Mouse (Mus musculus) intestine, embryonic 14.5 days (tissue): ENCODE measurements around the gene Cmtm8. TPM values are rescaled to one million over a fixed set of nuclear protein-coding genes. Genes with fewer than 3 reads are reported as not detected.

Experiments
- ATAC-seq: fragments of 200-750 bp; cut with Nextera tagmentation; replicated peaks from 2 replicates; pipeline ENCODE4 v1.8.0; 2017; ENCODE audit warnings: low read depth, moderate number of reproducible peaks, moderate TSS enrichment, moderate library complexity; ENCODE audit not compliant: low FRiP score, low TSS enrichment
- DNase-seq: peaks from one replicate; pipeline ENCODE4 v3.0.0-alpha.2; 2018; ENCODE audit warnings: low spot score
- H3K27ac ChIP-seq: fragments of 300-500 bp; sonication (generic); 2 replicates; pipeline ENCODE4 v1.5.1; 2014; ENCODE audit warnings: low read depth, mild to moderate bottlenecking, control low read depth
- H3K27me3 ChIP-seq: fragments of 300-500 bp; sonication (generic); replicated peaks from 2 replicates; pipeline ENCODE4 v1.6.1; 2014; ENCODE audit warnings: low read length, control low read depth; ENCODE audit not compliant: control insufficient read depth, insufficient read depth
- H3K36me3 ChIP-seq: fragments of 300-500 bp; sonication (generic); 2 replicates; pipeline ENCODE4 v1.6.1; 2014; ENCODE audit warnings: low read length, control low read depth; ENCODE audit not compliant: control insufficient read depth, insufficient read depth
- H3K4me1 ChIP-seq: fragments of 300-500 bp; sonication (generic); replicated peaks from 2 replicates; pipeline ENCODE4 v1.6.1; 2014; ENCODE audit warnings: low read length, control low read depth, mixed read lengths; ENCODE audit not compliant: control insufficient read depth, insufficient read depth
- H3K4me2 ChIP-seq: fragments of 300-500 bp; sonication (generic); 2 replicates; pipeline ENCODE4 v1.6.1; 2014; ENCODE audit warnings: low read length
- H3K4me3 ChIP-seq: fragments of 300-500 bp; sonication (generic); 2 replicates; pipeline ENCODE4 v1.5.1; 2014; ENCODE audit warnings: low read depth, low read length, control low read depth, mixed read lengths
- H3K9ac ChIP-seq: fragments of 300-500 bp; sonication (generic); 2 replicates; pipeline ENCODE4 v1.6.1; 2014; ENCODE audit warnings: mild to moderate bottlenecking, low read length
- H3K9me3 ChIP-seq: fragments of 300-500 bp; sonication (generic); 2 replicates; pipeline ENCODE4 v1.6.1; 2016; ENCODE audit warnings: low read length, control low read depth; ENCODE audit not compliant: control insufficient read depth
- WGBS: fragments of 180-500 bp; shearing (Covaris S2); extraction: QIAGEN DNeasy Blood & Tissue Kit; methylation state at CpG from one replicate; pipeline ENCODE4 v1.1.7; 2014; 5-methylcytosine and 5-hydroxymethylcytosine counted together
- polyA plus RNA-seq: library from polyadenylated mRNA; unstranded; fragments of >200 nt; fragmentation: Nextera tagmentation; extraction: Ambion mirVana; gene quantifications from 2 replicates; pipeline ENCODE4 v1.2.1, GENCODE M21; 2014

The Cmtm8 gene
- polyA plus RNA-seq, 1 experiment from 2014 or later = 42.4 TPM

GRCm38 (mm10) chr9:114830351-114830750, 13.6 kb downstream of the Cmtm8 start:
- no peak overlapping the region for H3K27ac ChIP-seq
- ATAC-seq = no peak
- no peak for DNase-seq
- 51% methylated on average over 7 of the region's 7 CpGs for WGBS
- no peak overlapping the region for H3K4me3 ChIP-seq
- no peaks in the 10 kb centered on the region for H3K36me3 ChIP-seq
- no peak overlapping the region for H3K9ac ChIP-seq
- no peak overlapping the region for H3K4me2 ChIP-seq
- no peaks in the 10 kb centered on the region for H3K27me3 ChIP-seq
- no peaks in the 10 kb centered on the region for H3K9me3 ChIP-seq
- H3K4me1 ChIP-seq = no peaks in the 10 kb centered on the region

- 89% methylated on average over 8 of the region's 8 CpGs for WGBS
- ATAC-seq (no peak), DNase-seq (no peak)
- no peak overlapping the region for H3K4me3 ChIP-seq
- H3K36me3 ChIP-seq = no peaks in the 10 kb centered on the region
- no peak overlapping the region for H3K4me2 ChIP-seq
- no peak overlapping the region for H3K9ac ChIP-seq
- no peaks in the 10 kb centered on the region for H3K4me1 ChIP-seq
- no peak overlapping the region for H3K27ac ChIP-seq
- no peaks in the 10 kb centered on the region for H3K9me3 ChIP-seq
- H3K27me3 ChIP-seq = no peaks in the 10 kb centered on the region
Observed at GRCm38 (mm10) chr9:114829669-114830068, 14.3 kb downstream of the Cmtm8 start.

GRCm38 (mm10) chr9:114828377-114828776, 15.6 kb downstream of the Cmtm8 start:
- Histone ChIP-seq H3K4me2 (no peak overlapping the region), H3K9me3 (no peaks in the 10 kb centered on the region), H3K36me3 (no peaks in the 10 kb centered on the region), H3K4me3 (no peak overlapping the region), H3K9ac (no peak overlapping the region), H3K27me3 (no peaks in the 10 kb centered on the region), H3K4me1 (no peaks in the 10 kb centered on the region), H3K27ac (no peak overlapping the region)
- no peak for ATAC-seq
- no peak for DNase-seq
- WGBS = 96% methylated on average over 6 of the region's 6 CpGs

- H3K4me3 ChIP-seq = no peak overlapping the region
- DNase-seq = no peak
- WGBS = 32% methylated on average over 1 of the region's 1 CpGs
Observed at GRCm38 (mm10) chr9:114827242-114827852, 16.6 kb downstream of the Cmtm8 start.

GRCm38 (mm10) chr9:114824166-114824565, 19.8 kb downstream of the Cmtm8 start:
- H3K27ac ChIP-seq = no peak overlapping the region
- H3K27me3 ChIP-seq = no peaks in the 10 kb centered on the region
- H3K36me3 ChIP-seq = no peaks in the 10 kb centered on the region
- H3K4me2 ChIP-seq = no peak overlapping the region
- no peaks in the 10 kb centered on the region for H3K4me1 ChIP-seq
- H3K9me3 ChIP-seq = no peaks in the 10 kb centered on the region
- no peak overlapping the region for H3K4me3 ChIP-seq
- DNase-seq (no peak), ATAC-seq (no peak)
- H3K9ac ChIP-seq = no peak overlapping the region
- 91% methylated on average over 7 of the region's 7 CpGs for WGBS

More at GRCm38 (mm10) chr9:114827242-114827852, 16.6 kb downstream of the Cmtm8 start:
- H3K4me2 ChIP-seq = no peak overlapping the region
- no peaks in the 10 kb centered on the region for H3K36me3 ChIP-seq
- ATAC-seq = no peak
- no peak overlapping the region for H3K9ac ChIP-seq
- no peak overlapping the region for H3K27ac ChIP-seq
- no peaks in the 10 kb centered on the region for H3K9me3 ChIP-seq
- H3K4me1 ChIP-seq = no peaks in the 10 kb centered on the region
- no peaks in the 10 kb centered on the region for H3K27me3 ChIP-seq

GRCm38 (mm10) chr9:114821548-114822289, 22.2 kb downstream of the Cmtm8 start:
- ATAC-seq (no peak; the same call in 1 of the 2 replicates), DNase-seq (no peak)
- no peak overlapping the region for H3K9ac ChIP-seq
- H3K27me3 ChIP-seq = no peaks in the 10 kb centered on the region
- H3K4me3 ChIP-seq = no peak overlapping the region
- H3K4me1 ChIP-seq = no peaks in the 10 kb centered on the region
- H3K4me2 ChIP-seq = no peak overlapping the region
- no peaks in the 10 kb centered on the region for H3K36me3 ChIP-seq
- 67% methylated on average over 15 of the region's 15 CpGs for WGBS
- H3K27ac ChIP-seq = no peak overlapping the region
- H3K9me3 ChIP-seq = no peaks in the 10 kb centered on the region

- no peak overlapping the region for H3K9ac ChIP-seq
- H3K4me1 ChIP-seq = no peaks in the 10 kb centered on the region
- H3K27ac ChIP-seq = no peak overlapping the region
- no peak overlapping the region for H3K4me3 ChIP-seq
- no peak overlapping the region for H3K4me2 ChIP-seq
- no peak for DNase-seq
- H3K36me3 ChIP-seq = no peaks in the 10 kb centered on the region
- no peaks in the 10 kb centered on the region for H3K27me3 ChIP-seq
- WGBS = 78% methylated on average over 3 of the region's 3 CpGs
- ATAC-seq = no peak
- H3K9me3 ChIP-seq = no peaks in the 10 kb centered on the region
Observed at GRCm38 (mm10) chr9:114818918-114819317, 25.0 kb downstream of the Cmtm8 start.

GRCm38 (mm10) chr9:114817012-114817411, 26.9 kb downstream of the Cmtm8 start:
- no peak overlapping the region for H3K27ac ChIP-seq
- WGBS = 78% methylated on average over 7 of the region's 7 CpGs

GRCm38 (mm10) chr9:114816121-114816520, 27.8 kb downstream of the Cmtm8 start:
- H3K4me1 ChIP-seq = no peaks in the 10 kb centered on the region; the same call in 1 of the 2 replicates
- ATAC-seq = no peak
- no peaks in the 10 kb centered on the region for H3K36me3 ChIP-seq
- H3K27me3 ChIP-seq = no peaks in the 10 kb centered on the region
- no peak for DNase-seq
- no peak overlapping the region for H3K4me2 ChIP-seq
- H3K4me3 ChIP-seq = no peak overlapping the region
- WGBS = 93% methylated on average over 7 of the region's 7 CpGs
- H3K9ac ChIP-seq = no peak overlapping the region
- no peak overlapping the region for H3K27ac ChIP-seq
- no peaks in the 10 kb centered on the region for H3K9me3 ChIP-seq

More at GRCm38 (mm10) chr9:114817012-114817411, 26.9 kb downstream of the Cmtm8 start:
- DNase-seq (no peak), ATAC-seq (no peak)
- H3K4me2 ChIP-seq = no peak overlapping the region
- no peaks in the 10 kb centered on the region for H3K4me1 ChIP-seq
- H3K4me3 ChIP-seq = no peak overlapping the region
- H3K9ac ChIP-seq = no peak overlapping the region
- no peaks in the 10 kb centered on the region for H3K9me3 ChIP-seq
- no peaks in the 10 kb centered on the region for H3K27me3 ChIP-seq
- H3K36me3 ChIP-seq = no peaks in the 10 kb centered on the region
